Mouse (Mus musculus) olfactory bulb, adult 2 months (tissue): ENCODE measurements around the gene Hist1h2bh.

ENCODE experiments used
- CTCF ChIP-seq: fragments of 200-500 bp; IDR thresholded peaks from 2 replicates; pipeline ENCODE4 v1.5.1; 2012; ENCODE audit warnings: low read depth, mild to moderate bottlenecking, low read length, moderate library complexity; ENCODE audit not compliant: insufficient read depth
- POLR2A ChIP-seq: fragments of 200-500 bp; IDR thresholded peaks from 2 replicates; pipeline ENCODE4 v1.6.1; 2012; ENCODE audit warnings: mild to moderate bottlenecking, low read depth, low read length, moderate library complexity; ENCODE audit not compliant: insufficient read depth

DNA sequence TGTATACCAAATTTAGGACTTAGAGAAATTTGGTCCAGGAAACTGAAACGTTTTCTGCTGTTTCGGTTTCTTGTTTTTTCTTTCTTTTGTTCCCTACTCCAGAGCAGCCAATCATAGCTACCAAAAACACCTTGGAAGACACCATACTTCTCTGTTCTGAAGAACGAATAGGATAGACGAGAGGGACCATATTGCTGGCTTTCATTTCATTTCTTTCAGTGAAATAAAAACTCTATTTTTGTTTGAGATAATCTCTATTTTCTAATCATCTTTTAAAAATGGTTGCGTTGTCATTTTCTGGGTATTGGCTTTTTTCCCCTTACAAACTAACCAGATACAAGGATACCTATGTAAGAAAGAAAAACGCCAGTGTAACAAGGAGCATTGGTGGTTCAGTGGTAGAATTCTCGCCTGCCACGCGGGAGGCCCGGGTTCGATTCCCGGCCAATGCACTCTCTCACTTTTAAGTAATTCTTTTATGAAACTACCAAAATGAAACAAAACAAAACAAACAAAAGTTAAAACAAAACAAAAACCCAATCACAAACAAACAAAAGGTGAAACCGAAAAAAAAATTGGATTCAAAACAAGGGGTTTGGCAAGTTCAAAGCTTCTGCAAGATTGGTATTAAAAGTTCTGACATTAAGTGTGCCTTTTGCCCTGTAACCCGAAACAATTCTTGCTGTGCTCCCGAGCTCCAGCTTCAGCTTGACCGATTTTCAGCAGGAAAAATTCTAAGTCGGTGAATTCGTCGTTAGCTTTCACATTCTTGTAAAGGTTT, 26.2 kb downstream of the Hist1h2bh start:
- TF ChIP-seq CTCF: no peak
- TF ChIP-seq POLR2A: no peak
